Mouse (Mus musculus): ENCODE results near the gene Tmem150c. TPM values are rescaled to one million over a fixed set of nuclear protein-coding genes. Genes with fewer than 3 reads are reported as not detected.

The Tmem150c gene
- polyA plus RNA-seq, 1 experiment from 2014 or later, result 17.0 TPM

DNA sequence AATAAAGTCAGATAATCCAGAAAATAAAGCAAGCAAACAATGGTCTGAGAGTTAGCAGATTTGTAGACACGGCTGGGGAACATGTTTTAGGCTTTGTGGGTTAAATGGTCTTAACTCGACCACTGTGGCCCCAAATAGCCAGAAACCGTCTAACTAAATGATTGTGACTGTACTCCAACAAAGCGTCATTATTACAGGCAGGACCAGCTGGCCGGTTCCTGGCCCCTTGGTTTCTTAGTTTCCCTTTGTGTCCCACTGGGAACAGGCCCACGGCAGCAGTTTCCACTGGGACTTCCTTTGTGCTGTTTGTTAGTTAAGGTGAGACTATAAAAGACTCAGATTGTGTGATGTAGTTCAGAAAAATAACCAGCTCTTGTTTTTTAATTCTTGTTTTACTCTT is 100.9 kb downstream of the Tmem150c start:
- ATAC-seq (no peak), DNase-seq (ENCODE audit: low spot score) (no peak)
- Histone ChIP-seq H3K9ac (ENCODE audit: low read length) (0 out of 2 replicates have a peak overlapping the region, but pooled peaks have one; percentile 18), H3K4me3 (ENCODE audit: low read depth, low read length) (no peak overlapping the region), H3K36me3 (ENCODE audit: control insufficient read depth, insufficient read depth, low read length) (peaks cover 42% of the 10 kb centered on the region), H3K27ac (ENCODE audit: low read depth, low read length) (peak overlapping the region; percentile 46; the same call in 1 of the 2 replicates), H3K4me1 (ENCODE audit: control insufficient read depth, insufficient read depth, low read length) (peaks cover 17% of the 10 kb centered on the region), H3K9me3 (replicated peaks; ENCODE audit: control insufficient read depth, low read length) (no peaks in the 10 kb centered on the region), H3K27me3 (replicated peaks; ENCODE audit: control insufficient read depth, insufficient read depth, low read length) (no peaks in the 10 kb centered on the region), H3K4me2 (ENCODE audit: low read length) (no peak overlapping the region)
- WGBS, result 21% methylated on average over 6 of the region's 6 CpGs

DNA sequence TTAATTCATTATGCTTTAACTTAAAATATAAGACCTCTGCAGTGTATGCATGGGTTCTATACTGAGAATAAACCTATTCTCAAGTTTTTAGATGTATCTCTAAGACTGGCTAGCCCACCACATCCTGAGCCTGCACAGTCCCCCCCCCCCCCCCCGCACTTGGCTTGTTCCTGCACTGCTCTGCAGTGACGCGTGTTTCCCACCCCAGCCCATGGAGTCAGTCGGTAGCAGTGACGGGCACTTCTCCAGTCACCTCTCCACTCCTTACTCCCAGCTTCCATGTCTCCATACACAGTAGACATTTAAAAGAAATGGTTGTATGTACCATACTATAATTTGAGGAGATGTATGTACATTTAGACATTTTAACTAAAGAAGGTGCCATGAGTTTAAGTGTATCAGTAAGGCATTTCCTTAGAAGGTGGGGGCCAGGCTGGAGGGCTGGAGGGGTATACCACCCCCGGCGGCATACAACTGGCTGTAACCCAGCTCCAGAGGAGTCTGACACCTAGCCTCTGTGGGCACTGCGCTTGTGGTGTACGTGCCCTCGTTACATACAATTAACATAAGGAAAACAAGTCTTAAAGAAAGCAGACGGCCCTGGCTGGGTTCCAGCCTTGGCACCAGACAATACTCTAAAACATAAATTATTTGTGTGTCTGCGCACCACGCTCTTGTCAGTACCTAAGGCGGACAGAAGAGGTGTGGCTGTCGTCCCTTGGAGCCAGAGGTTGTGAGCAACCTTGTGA is 102.0 kb downstream of the Tmem150c start:
- Histone ChIP-seq H3K27ac (ENCODE audit: low read depth, low read length) (peak overlapping the region; percentile 15; the same call in 1 of the 2 replicates), H3K36me3 (ENCODE audit: control insufficient read depth, insufficient read depth, low read length) (peaks cover 34% of the 10 kb centered on the region), H3K27me3 (replicated peaks; ENCODE audit: control insufficient read depth, insufficient read depth, low read length) (no peaks in the 10 kb centered on the region), H3K4me1 (ENCODE audit: control insufficient read depth, insufficient read depth, low read length) (peaks cover 17% of the 10 kb centered on the region), H3K4me2 (ENCODE audit: low read length) (no peak overlapping the region), H3K4me3 (ENCODE audit: low read depth, low read length) (no peak overlapping the region), H3K9me3 (replicated peaks; ENCODE audit: control insufficient read depth, low read length) (no peaks in the 10 kb centered on the region), H3K9ac (ENCODE audit: low read length) (no peak overlapping the region; the same call in 1 of the 2 replicates)
- WGBS, result 32% methylated on average over 14 of the region's 15 CpGs
- DNase-seq (ENCODE audit: low spot score) (peak; percentile 87), ATAC-seq (peak; percentile 81)

DNA sequence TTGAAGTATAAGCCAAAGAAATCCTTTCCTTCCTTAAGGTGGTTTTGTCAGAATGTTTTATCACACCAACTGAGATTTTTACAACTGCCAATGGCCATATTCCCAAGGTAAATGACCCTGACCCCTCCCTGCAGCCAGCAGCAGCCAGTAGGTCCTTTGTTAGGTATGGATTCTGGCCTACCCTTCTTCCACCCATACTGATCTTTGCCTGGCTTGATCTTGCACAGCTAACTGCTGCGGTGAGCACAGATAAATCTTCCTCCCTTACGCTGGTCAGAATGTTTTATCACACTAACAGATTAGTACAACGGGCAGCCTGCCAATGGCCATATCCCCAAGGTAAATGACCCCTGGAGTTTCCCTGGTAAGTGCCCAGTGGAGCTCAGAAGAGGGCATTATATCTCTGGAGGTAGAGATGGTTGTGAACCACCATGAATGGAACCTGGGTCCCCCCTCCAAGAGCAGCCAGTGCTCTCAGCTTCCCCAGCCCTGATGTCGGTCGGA is 103.7 kb downstream of the Tmem150c start:
- DNase-seq (ENCODE audit: low spot score), result no peak
- H3K27me3 ChIP-seq (replicated peaks; ENCODE audit: control insufficient read depth, insufficient read depth, low read length), result no peaks in the 10 kb centered on the region
- H3K36me3 ChIP-seq (ENCODE audit: control insufficient read depth, insufficient read depth, low read length), result peaks cover 17% of the 10 kb centered on the region
- H3K9me3 ChIP-seq (replicated peaks; ENCODE audit: control insufficient read depth, low read length), result no peaks in the 10 kb centered on the region
- WGBS, result 89% methylated on average over 5 of the region's 5 CpGs
- no peak overlapping the region for H3K9ac ChIP-seq (ENCODE audit: low read length)
- H3K4me3 ChIP-seq (ENCODE audit: low read depth, low read length), result no peak overlapping the region
- H3K27ac ChIP-seq (ENCODE audit: low read depth, low read length), result no peak overlapping the region
- peaks cover 17% of the 10 kb centered on the region for H3K4me1 ChIP-seq (ENCODE audit: control insufficient read depth, insufficient read depth, low read length)
- H3K4me2 ChIP-seq (ENCODE audit: low read length), result no peak overlapping the region
- no peak for ATAC-seq

DNA sequence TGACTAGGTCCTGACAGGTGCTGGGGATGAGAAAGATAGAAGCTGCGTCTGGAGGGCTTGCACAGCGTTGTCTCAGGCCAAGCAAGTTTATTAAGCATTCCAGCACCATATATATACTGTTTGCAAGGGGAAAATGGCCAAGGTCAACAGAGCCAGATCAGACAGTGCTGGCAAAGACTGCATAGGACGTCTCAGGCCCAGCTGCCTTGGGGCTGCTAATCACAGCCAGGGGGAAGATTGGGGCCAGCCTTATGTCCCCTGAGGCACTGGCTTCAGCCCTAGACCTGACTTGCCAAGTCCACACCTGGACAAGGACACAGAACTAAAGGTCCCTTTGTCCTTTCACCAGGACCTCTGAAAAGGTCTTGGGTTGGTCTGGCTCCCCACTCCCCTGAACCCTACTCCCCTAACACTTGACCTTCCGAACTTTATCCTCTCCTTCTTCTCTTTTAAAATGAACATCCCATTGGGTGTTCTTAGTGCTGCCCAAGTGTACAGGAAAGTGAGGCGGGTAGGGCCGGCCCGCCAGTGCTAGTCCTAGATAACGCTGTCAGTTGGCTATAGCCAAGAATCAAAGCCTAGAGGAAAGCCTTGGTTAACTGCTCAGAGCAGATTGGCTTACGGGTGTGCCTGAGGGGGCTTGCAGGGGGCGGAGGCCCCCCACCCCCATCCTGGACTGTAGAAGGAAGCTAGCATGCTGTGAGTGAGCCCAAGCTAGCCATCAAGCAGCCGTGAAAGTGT is 104.6 kb downstream of the Tmem150c start:
- no peaks in the 10 kb centered on the region for H3K9me3 ChIP-seq (replicated peaks; ENCODE audit: control insufficient read depth, low read length)
- no peak for ATAC-seq
- H3K4me3 ChIP-seq (ENCODE audit: low read depth, low read length), result no peak overlapping the region
- no peak overlapping the region for H3K9ac ChIP-seq (ENCODE audit: low read length)
- no peak overlapping the region for H3K27ac ChIP-seq (ENCODE audit: low read depth, low read length)
- H3K27me3 ChIP-seq (replicated peaks; ENCODE audit: control insufficient read depth, insufficient read depth, low read length), result no peaks in the 10 kb centered on the region
- no peak overlapping the region for H3K4me2 ChIP-seq (ENCODE audit: low read length)
- H3K36me3 ChIP-seq (ENCODE audit: control insufficient read depth, insufficient read depth, low read length), result peaks cover 9% of the 10 kb centered on the region; the same call in 1 of the 2 replicates
- DNase-seq (ENCODE audit: low spot score), result no peak
- 80% methylated on average over 11 of the region's 11 CpGs for WGBS
- peaks cover 17% of the 10 kb centered on the region for H3K4me1 ChIP-seq (ENCODE audit: control insufficient read depth, insufficient read depth, low read length)

DNA sequence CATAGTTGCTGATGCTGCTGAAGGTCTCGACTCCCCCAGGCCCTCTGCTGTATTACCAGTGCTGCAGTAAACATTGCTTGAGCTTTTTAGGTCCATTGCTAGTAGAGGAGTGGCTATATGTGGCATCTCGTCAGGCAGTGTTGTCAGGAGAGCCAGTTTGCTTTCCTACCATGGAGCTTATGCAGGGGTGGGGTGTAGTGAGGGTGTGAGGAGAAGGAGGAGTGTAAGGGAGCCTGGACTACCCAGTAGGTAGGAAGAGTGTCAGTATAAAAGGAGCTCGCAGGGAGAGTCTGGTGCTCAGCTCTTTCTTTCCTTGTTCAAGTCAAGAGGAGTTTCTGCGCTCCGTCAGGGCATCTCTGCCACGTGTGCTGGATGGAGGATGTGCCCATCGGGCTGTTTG is 106.9 kb downstream of the Tmem150c start:
- Histone ChIP-seq H3K9ac (ENCODE audit: low read length) (no peak overlapping the region), H3K27me3 (replicated peaks; ENCODE audit: control insufficient read depth, insufficient read depth, low read length) (no peaks in the 10 kb centered on the region), H3K4me2 (ENCODE audit: low read length) (no peak overlapping the region), H3K27ac (ENCODE audit: low read depth, low read length) (no peak overlapping the region), H3K4me1 (ENCODE audit: control insufficient read depth, insufficient read depth, low read length) (peaks cover 17% of the 10 kb centered on the region), H3K36me3 (ENCODE audit: control insufficient read depth, insufficient read depth, low read length) (no peaks in the 10 kb centered on the region), H3K4me3 (ENCODE audit: low read depth, low read length) (no peak overlapping the region), H3K9me3 (replicated peaks; ENCODE audit: control insufficient read depth, low read length) (no peaks in the 10 kb centered on the region)
- WGBS, result 93% methylated on average over 7 of the region's 7 CpGs
- DNase-seq (ENCODE audit: low spot score) (no peak), ATAC-seq (no peak)

DNA sequence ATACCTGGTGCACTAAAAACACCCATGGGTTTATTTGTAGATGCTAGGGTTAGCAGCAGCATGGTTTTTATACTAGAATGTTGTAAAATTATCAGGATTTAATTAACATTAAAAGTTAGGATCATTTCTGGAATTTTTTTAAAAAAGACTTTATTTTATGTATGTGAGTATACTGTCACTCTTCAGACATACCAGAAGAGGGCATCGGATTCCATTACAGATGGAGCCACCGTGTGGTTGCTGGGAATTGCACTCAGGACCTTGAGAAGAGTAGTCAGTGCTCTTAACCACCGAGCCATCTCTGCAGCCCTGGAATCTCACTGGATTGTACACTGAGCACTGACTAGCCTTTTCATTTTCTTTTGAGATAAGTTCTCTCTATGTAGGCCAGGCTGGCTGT is 109.7 kb downstream of the Tmem150c start:
- ATAC-seq (no peak), DNase-seq (ENCODE audit: low spot score) (no peak)
- peaks cover 33% of the 10 kb centered on the region for H3K4me1 ChIP-seq (ENCODE audit: control insufficient read depth, insufficient read depth, low read length)
- no peak overlapping the region for H3K4me3 ChIP-seq (ENCODE audit: low read depth, low read length)
- no peaks in the 10 kb centered on the region for H3K27me3 ChIP-seq (replicated peaks; ENCODE audit: control insufficient read depth, insufficient read depth, low read length)
- H3K9me3 ChIP-seq (replicated peaks; ENCODE audit: control insufficient read depth, low read length), result no peaks in the 10 kb centered on the region
- H3K9ac ChIP-seq (ENCODE audit: low read length), result no peak overlapping the region
- H3K27ac ChIP-seq (ENCODE audit: low read depth, low read length), result no peak overlapping the region
- H3K4me2 ChIP-seq (ENCODE audit: low read length), result no peak overlapping the region
- no peaks in the 10 kb centered on the region for H3K36me3 ChIP-seq (ENCODE audit: control insufficient read depth, insufficient read depth, low read length)
- 94% methylated on average over 3 of the region's 3 CpGs for WGBS

DNA sequence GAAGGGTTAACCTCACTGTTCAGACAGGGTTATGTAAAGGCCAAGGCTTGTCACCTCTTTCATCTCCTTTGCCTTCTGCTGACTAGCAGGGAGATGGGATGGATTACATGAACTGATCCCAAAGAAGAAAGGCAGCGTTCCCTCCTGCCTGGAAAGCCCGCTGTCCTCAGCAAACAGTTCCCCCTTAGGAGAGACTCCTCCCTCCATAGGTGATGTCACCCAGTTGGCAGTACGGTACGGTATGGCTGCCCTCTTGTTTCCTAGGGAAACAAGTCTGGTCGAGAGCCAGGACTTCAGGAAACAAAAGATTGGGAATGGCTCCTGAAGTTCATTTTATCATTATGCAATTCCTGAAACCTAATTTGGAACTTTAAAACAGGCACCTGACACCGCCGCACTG is 111.7 kb downstream of the Tmem150c start:
- no peaks in the 10 kb centered on the region; the same call in 1 of the 2 replicates for H3K36me3 ChIP-seq (ENCODE audit: control insufficient read depth, insufficient read depth, low read length)
- H3K9ac ChIP-seq (ENCODE audit: low read length), result no peak overlapping the region
- H3K4me1 ChIP-seq (ENCODE audit: control insufficient read depth, insufficient read depth, low read length), result peaks cover 33% of the 10 kb centered on the region
- DNase-seq (ENCODE audit: low spot score) (peak; percentile 85), ATAC-seq (peak; percentile 82)
- no peaks in the 10 kb centered on the region for H3K27me3 ChIP-seq (replicated peaks; ENCODE audit: control insufficient read depth, insufficient read depth, low read length)
- WGBS, result 22% methylated on average over 7 of the region's 7 CpGs
- H3K9me3 ChIP-seq (replicated peaks; ENCODE audit: control insufficient read depth, low read length), result no peaks in the 10 kb centered on the region
- H3K4me3 ChIP-seq (ENCODE audit: low read depth, low read length), result no peak overlapping the region
- H3K4me2 ChIP-seq (ENCODE audit: low read length), result peak overlapping the region; percentile 20; the same call in 1 of the 2 replicates
- H3K27ac ChIP-seq (ENCODE audit: low read depth, low read length), result peak overlapping the region; percentile 29; the same call in 1 of the 2 replicates

GRCm38 (mm10) chr5:100047143-100047640 is 112.4 kb downstream of the Tmem150c start:
- H3K27me3 ChIP-seq (replicated peaks; ENCODE audit: control insufficient read depth, insufficient read depth, low read length), result no peaks in the 10 kb centered on the region
- ATAC-seq (no peak), DNase-seq (ENCODE audit: low spot score) (no peak)
- no peak overlapping the region for H3K4me3 ChIP-seq (ENCODE audit: low read depth, low read length)
- no peak overlapping the region for H3K9ac ChIP-seq (ENCODE audit: low read length)
- H3K4me2 ChIP-seq (ENCODE audit: low read length), result no peak overlapping the region
- H3K36me3 ChIP-seq (ENCODE audit: control insufficient read depth, insufficient read depth, low read length), result no peaks in the 10 kb centered on the region; the same call in 1 of the 2 replicates
- peaks cover 33% of the 10 kb centered on the region for H3K4me1 ChIP-seq (ENCODE audit: control insufficient read depth, insufficient read depth, low read length)
- 46% methylated on average over 8 of the region's 8 CpGs for WGBS
- H3K9me3 ChIP-seq (replicated peaks; ENCODE audit: control insufficient read depth, low read length), result no peaks in the 10 kb centered on the region
- H3K27ac ChIP-seq (ENCODE audit: low read depth, low read length), result no peak overlapping the region
